Mouse (Mus musculus) intestine, embryonic 14.5 days (tissue): ENCODE data around the gene Rpl6. TPM values are rescaled to one million over a fixed set of nuclear protein-coding genes. Genes with fewer than 3 reads are reported as not detected.

ENCODE experiments used
- ATAC-seq: fragments of 200-750 bp; cut with Nextera tagmentation; replicated peaks from 2 replicates; pipeline ENCODE4 v1.8.0; 2017; ENCODE audit warnings: low read depth, moderate number of reproducible peaks, moderate TSS enrichment, moderate library complexity; ENCODE audit not compliant: low FRiP score, low TSS enrichment
- DNase-seq: peaks from one replicate; pipeline ENCODE4 v3.0.0-alpha.2; 2018; ENCODE audit warnings: low spot score
- H3K27ac ChIP-seq: fragments of 300-500 bp; sonication (generic); 2 replicates; pipeline ENCODE4 v1.5.1; 2014; ENCODE audit warnings: low read depth, mild to moderate bottlenecking, control low read depth
- H3K27me3 ChIP-seq: fragments of 300-500 bp; sonication (generic); replicated peaks from 2 replicates; pipeline ENCODE4 v1.6.1; 2014; ENCODE audit warnings: low read length, control low read depth; ENCODE audit not compliant: control insufficient read depth, insufficient read depth
- H3K36me3 ChIP-seq: fragments of 300-500 bp; sonication (generic); 2 replicates; pipeline ENCODE4 v1.6.1; 2014; ENCODE audit warnings: low read length, control low read depth; ENCODE audit not compliant: control insufficient read depth, insufficient read depth
- H3K4me1 ChIP-seq: fragments of 300-500 bp; sonication (generic); replicated peaks from 2 replicates; pipeline ENCODE4 v1.6.1; 2014; ENCODE audit warnings: low read length, control low read depth, mixed read lengths; ENCODE audit not compliant: control insufficient read depth, insufficient read depth
- H3K4me2 ChIP-seq: fragments of 300-500 bp; sonication (generic); 2 replicates; pipeline ENCODE4 v1.6.1; 2014; ENCODE audit warnings: low read length
- H3K4me3 ChIP-seq: fragments of 300-500 bp; sonication (generic); 2 replicates; pipeline ENCODE4 v1.5.1; 2014; ENCODE audit warnings: low read depth, low read length, control low read depth, mixed read lengths
- H3K9ac ChIP-seq: fragments of 300-500 bp; sonication (generic); 2 replicates; pipeline ENCODE4 v1.6.1; 2014; ENCODE audit warnings: mild to moderate bottlenecking, low read length
- H3K9me3 ChIP-seq: fragments of 300-500 bp; sonication (generic); 2 replicates; pipeline ENCODE4 v1.6.1; 2016; ENCODE audit warnings: low read length, control low read depth; ENCODE audit not compliant: control insufficient read depth
- WGBS: fragments of 180-500 bp; shearing (Covaris S2); extraction: QIAGEN DNeasy Blood & Tissue Kit; methylation state at CpG from one replicate; pipeline ENCODE4 v1.1.7; 2014; 5-methylcytosine and 5-hydroxymethylcytosine counted together
- polyA plus RNA-seq: library from polyadenylated mRNA; unstranded; fragments of >200 nt; fragmentation: Nextera tagmentation; extraction: Ambion mirVana; gene quantifications from 2 replicates; pipeline ENCODE4 v1.2.1, GENCODE M21; 2014

Rpl6 gene
- polyA plus RNA-seq, 1 experiment from 2014 or later, result 768 TPM

DNA sequence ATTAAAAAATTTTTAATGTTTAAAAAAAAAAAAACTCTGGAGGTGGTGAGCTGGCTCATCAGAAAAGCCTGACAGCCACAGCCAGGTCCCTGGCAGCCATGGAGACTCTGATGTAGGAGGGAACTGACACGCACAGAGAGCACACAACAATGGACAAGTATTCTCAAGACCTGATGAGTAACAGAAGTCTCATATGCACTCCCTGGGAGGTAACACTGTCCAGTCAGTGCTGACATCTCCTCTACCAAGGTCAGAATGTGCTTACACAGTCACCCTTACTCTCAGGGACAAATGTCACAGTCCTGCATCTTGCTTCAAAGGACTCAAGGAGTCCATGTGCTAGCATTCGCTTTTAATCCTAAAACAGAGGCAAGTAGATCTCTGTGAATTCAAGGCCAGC, 34.7 kb upstream of the Rpl6 start:
- no peak overlapping the region for H3K9ac ChIP-seq
- H3K9me3 ChIP-seq, result no peaks in the 10 kb centered on the region
- WGBS, result 90% methylated on average over 2 of the region's 2 CpGs
- H3K4me2 ChIP-seq, result no peak overlapping the region
- no peaks in the 10 kb centered on the region for H3K4me1 ChIP-seq
- H3K4me3 ChIP-seq, result no peak overlapping the region
- ATAC-seq, result no peak
- no peak for DNase-seq
- H3K27me3 ChIP-seq, result no peaks in the 10 kb centered on the region
- peaks cover 55% of the 10 kb centered on the region for H3K36me3 ChIP-seq
- H3K27ac ChIP-seq, result no peak overlapping the region

- no peak for DNase-seq
- H3K4me1 ChIP-seq, result no peaks in the 10 kb centered on the region
- no peaks in the 10 kb centered on the region for H3K27me3 ChIP-seq
- H3K27ac ChIP-seq, result no peak overlapping the region
- no peak for ATAC-seq
- no peak overlapping the region for H3K9ac ChIP-seq
- 91% methylated on average over 4 of the region's 4 CpGs for WGBS
- no peak overlapping the region for H3K4me2 ChIP-seq
- no peaks in the 10 kb centered on the region for H3K9me3 ChIP-seq
- peaks cover 28% of the 10 kb centered on the region for H3K36me3 ChIP-seq
- no peak overlapping the region for H3K4me3 ChIP-seq
Measured at GRCm38 (mm10) chr5:121172835-121173234, 31.4 kb upstream of the Rpl6 start.

- Histone ChIP-seq H3K9ac (no peak overlapping the region), H3K4me2 (no peak overlapping the region), H3K9me3 (no peaks in the 10 kb centered on the region), H3K36me3 (peaks cover 3% of the 10 kb centered on the region; the same call in 1 of the 2 replicates), H3K4me1 (peaks cover 5% of the 10 kb centered on the region), H3K4me3 (no peak overlapping the region), H3K27me3 (no peaks in the 10 kb centered on the region), H3K27ac (no peak overlapping the region)
- DNase-seq (no peak), ATAC-seq (no peak)
- 67% methylated on average over 9 of the region's 9 CpGs for WGBS
Measured at GRCm38 (mm10) chr5:121179077-121179857, 25.0 kb upstream of the Rpl6 start.

DNA sequence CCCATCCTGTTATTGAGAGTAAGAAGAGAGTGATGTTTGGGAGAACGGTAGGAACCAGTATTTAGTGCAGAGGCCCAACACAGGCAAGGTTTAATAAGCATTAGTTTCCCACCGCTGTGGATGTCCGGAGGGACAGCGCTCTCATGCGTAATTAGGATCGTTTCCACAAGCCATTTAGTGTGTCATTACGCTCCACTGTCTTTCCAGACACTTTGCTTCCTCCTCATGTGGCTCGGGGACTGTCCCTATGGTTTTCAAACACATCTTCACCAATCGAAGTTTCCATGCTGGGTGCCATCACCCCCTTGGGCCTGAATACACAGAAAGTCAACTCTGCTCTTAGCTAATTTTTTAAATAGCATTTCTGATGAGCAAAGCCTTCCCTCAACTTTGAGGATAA, 21.0 kb upstream of the Rpl6 start:
- H3K4me1 ChIP-seq, result peaks cover 25% of the 10 kb centered on the region
- no peak overlapping the region for H3K27ac ChIP-seq
- DNase-seq (no peak), ATAC-seq (no peak)
- H3K9me3 ChIP-seq, result no peaks in the 10 kb centered on the region
- no peaks in the 10 kb centered on the region for H3K36me3 ChIP-seq
- no peak overlapping the region for H3K4me2 ChIP-seq
- H3K4me3 ChIP-seq, result no peak overlapping the region
- H3K9ac ChIP-seq, result no peak overlapping the region
- WGBS, result 75% methylated on average over 9 of the region's 9 CpGs
- no peaks in the 10 kb centered on the region for H3K27me3 ChIP-seq

GRCm38 (mm10) chr5:121184375-121184774, 19.9 kb upstream of the Rpl6 start:
- WGBS, result 60% methylated on average over 2 of the region's 2 CpGs
- Histone ChIP-seq H3K27ac (0 out of 2 replicates have a peak overlapping the region, but pooled peaks have one; percentile 36), H3K9ac (no peak overlapping the region)

DNA sequence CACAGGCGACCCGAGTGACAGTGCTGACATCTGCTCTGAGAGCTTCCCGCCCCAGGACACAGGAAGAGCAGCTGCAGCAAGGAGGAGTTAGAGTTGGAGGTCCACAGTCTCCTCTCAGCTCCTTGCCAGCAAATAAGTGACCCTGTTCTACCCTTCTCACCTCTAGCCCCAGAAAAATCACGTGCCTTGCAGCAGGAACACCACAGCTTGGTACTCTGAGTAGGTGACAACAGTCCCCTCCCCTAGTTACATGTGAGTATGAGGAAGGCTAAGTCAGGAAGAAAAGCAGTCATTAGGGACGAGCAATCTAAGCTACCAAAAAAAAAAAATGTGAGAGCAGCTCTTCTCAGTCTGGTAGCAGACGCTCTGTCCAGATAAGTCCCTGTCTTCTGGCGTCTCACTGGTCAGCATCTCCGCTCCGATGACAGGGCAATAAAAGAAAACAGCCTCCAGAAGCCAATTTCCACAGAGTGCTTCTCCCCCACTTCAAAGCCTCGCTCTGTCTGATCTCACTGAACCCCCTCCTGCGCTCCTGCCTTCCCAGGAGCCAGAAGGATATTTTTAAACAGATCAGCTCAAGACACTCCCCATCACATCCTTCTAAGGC, 19.2 kb upstream of the Rpl6 start:
- Histone ChIP-seq H3K36me3 (no peaks in the 10 kb centered on the region), H3K4me2 (peak overlapping the region; percentile 30), H3K4me3 (no peak overlapping the region), H3K9ac (0 out of 2 replicates have a peak overlapping the region, but pooled peaks have one; percentile 22), H3K9me3 (no peaks in the 10 kb centered on the region), H3K27me3 (no peaks in the 10 kb centered on the region), H3K4me1 (peaks cover 37% of the 10 kb centered on the region), H3K27ac (peak overlapping the region; percentile 36; the same call in 1 of the 2 replicates)
- WGBS, result 11% methylated on average over 11 of the region's 11 CpGs
- no peak for ATAC-seq
- no peak for DNase-seq

More at GRCm38 (mm10) chr5:121184375-121184774, 19.9 kb upstream of the Rpl6 start:
- DNase-seq (no peak), ATAC-seq (no peak)
- Histone ChIP-seq H3K9me3 (no peaks in the 10 kb centered on the region), H3K4me3 (no peak overlapping the region), H3K27me3 (no peaks in the 10 kb centered on the region), H3K4me2 (no peak overlapping the region), H3K4me1 (peaks cover 36% of the 10 kb centered on the region), H3K36me3 (no peaks in the 10 kb centered on the region)

- no peak for DNase-seq
- H3K9ac ChIP-seq, result no peak overlapping the region
- H3K4me3 ChIP-seq, result no peak overlapping the region
- peaks cover 43% of the 10 kb centered on the region for H3K4me1 ChIP-seq
- H3K9me3 ChIP-seq, result no peaks in the 10 kb centered on the region
- no peak overlapping the region for H3K4me2 ChIP-seq
- H3K36me3 ChIP-seq, result no peaks in the 10 kb centered on the region
- H3K27ac ChIP-seq, result no peak overlapping the region
- ATAC-seq, result no peak
- H3K27me3 ChIP-seq, result no peaks in the 10 kb centered on the region
- WGBS, result 90% methylated on average over 8 of the region's 8 CpGs
Measured at GRCm38 (mm10) chr5:121187580-121188001, 16.7 kb upstream of the Rpl6 start.

- H3K27ac ChIP-seq, result no peak overlapping the region
- H3K36me3 ChIP-seq, result no peaks in the 10 kb centered on the region
- no peak overlapping the region for H3K4me2 ChIP-seq
- 91% methylated on average over 9 of the region's 9 CpGs for WGBS
- no peak overlapping the region for H3K4me3 ChIP-seq
- no peak overlapping the region for H3K9ac ChIP-seq
- H3K9me3 ChIP-seq, result no peaks in the 10 kb centered on the region
- DNase-seq (no peak), ATAC-seq (no peak)
- H3K27me3 ChIP-seq, result no peaks in the 10 kb centered on the region
- H3K4me1 ChIP-seq, result peaks cover 43% of the 10 kb centered on the region
Measured at GRCm38 (mm10) chr5:121188265-121188664, 16.0 kb upstream of the Rpl6 start.
